Mouse (Mus musculus) cerebellum, adult 2 months (tissue): ENCODE results near the gene Herc4. TPM values are rescaled to one million over a fixed set of nuclear protein-coding genes. Genes with fewer than 3 reads are reported as not detected.

Experiments
- DNase-seq, 2 experiments: peaks; one replicate each; pipeline ENCODE4 v3.0.0; 2021
- H3K27ac ChIP-seq: fragments of 200-500 bp; 2 replicates; pipeline ENCODE4 v1.5.1; 2012; ENCODE audit warnings: low read length, control low read depth, inconsistent platforms; ENCODE audit not compliant: insufficient read depth
- H3K27me3 ChIP-seq: fragments of 200-500 bp; 2 replicates; pipeline ENCODE4 v1.6.1; 2012; ENCODE audit warnings: inconsistent platforms, mild to moderate bottlenecking, low read length, moderate library complexity; ENCODE audit not compliant: control insufficient read depth, insufficient read depth
- H3K4me1 ChIP-seq: fragments of 200-500 bp; 2 replicates; pipeline ENCODE4 v1.6.1; 2011; ENCODE audit warnings: low read length; ENCODE audit not compliant: control insufficient read depth, insufficient read depth
- H3K4me3 ChIP-seq: fragments of 200-500 bp; replicated peaks from 2 replicates; pipeline ENCODE3; 2011; ENCODE audit warnings: mild to moderate bottlenecking, low read depth, low read length, control low read depth; ENCODE audit not compliant: insufficient read depth
- CTCF ChIP-seq: fragments of 200-500 bp; IDR thresholded peaks from 2 replicates; pipeline ENCODE4 v1.5.1; 2011; ENCODE audit warnings: low read depth, mild to moderate bottlenecking, control low read depth, low read length, moderate library complexity, borderline replicate concordance; ENCODE audit not compliant: insufficient read depth
- POLR2A ChIP-seq: fragments of 200-500 bp; IDR thresholded peaks from 2 replicates; pipeline ENCODE4 v1.6.1; 2011; ENCODE audit warnings: low read length, control low read depth, borderline replicate concordance; ENCODE audit not compliant: insufficient read depth
- WGBS: fragments of 180-500 bp; shearing (Covaris S2); methylation state at CpG from one replicate; pipeline ENCODE4 v1.1.7; 2018; 5-methylcytosine and 5-hydroxymethylcytosine counted together
- polyA plus RNA-seq: library from polyadenylated mRNA; depleted of rRNA; stranded (reverse); fragments of >200 nt; gene quantifications from 2 replicates; pipeline ENCODE4 v1.2.3, GENCODE M21; 2012

The Herc4 gene
- polyA plus RNA-seq, 1 experiment: 28.2 TPM

DNA sequence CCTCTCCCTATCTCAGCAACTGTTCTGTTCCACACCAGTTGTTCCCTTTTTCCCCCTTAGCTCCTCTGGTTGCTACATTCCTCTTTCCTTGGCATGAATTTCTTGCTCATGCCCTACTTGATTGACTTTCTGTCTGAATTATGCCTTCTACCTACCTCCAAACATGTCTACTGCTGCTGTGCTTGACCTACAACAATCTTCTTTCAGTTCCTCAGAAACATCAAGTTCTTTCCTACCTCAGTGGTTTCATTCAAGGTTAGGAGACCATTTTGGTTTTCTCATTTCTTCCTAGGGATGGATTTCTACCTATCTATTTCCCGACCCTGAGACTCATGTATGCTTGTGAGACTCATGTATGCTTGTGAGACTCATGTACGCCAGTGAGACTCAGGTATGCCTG, 3.8 kb upstream of the Herc4 start:
- Histone ChIP-seq H3K27me3 (no peaks in the 10 kb centered on the region), H3K27ac (no peak overlapping the region), H3K4me1 (no peaks in the 10 kb centered on the region), H3K4me3 (no peak overlapping the region)
- TF ChIP-seq CTCF: no peak
- no peak for TF ChIP-seq POLR2A
- WGBS: 84% methylated on average over 2 of the region's 2 CpGs
- DNase-seq: no peak

GRCm38 (mm10) chr10:63240868-63241271, 2.7 kb upstream of the Herc4 start:
- WGBS: 67% methylated on average over 2 of the region's 2 CpGs
- Histone ChIP-seq H3K4me1 (no peaks in the 10 kb centered on the region), H3K27me3 (no peaks in the 10 kb centered on the region), H3K4me3 (no peak overlapping the region), H3K27ac (no peak overlapping the region)
- TF ChIP-seq POLR2A (no peak), CTCF (no peak)
- DNase-seq: no peak

- Histone ChIP-seq H3K27ac (no peak overlapping the region), H3K4me3 (peak overlapping the region; percentile 92), H3K27me3 (no peaks in the 10 kb centered on the region), H3K4me1 (no peaks in the 10 kb centered on the region)
- DNase-seq: peak in 1 of 2 experiments; percentile 13
- 12% methylated on average over 12 of the region's 12 CpGs for WGBS
- TF ChIP-seq POLR2A: no peak
- no peak for TF ChIP-seq CTCF
These were observed 693 bp upstream of the Herc4 start for GRCm38 (mm10) chr10:63242798-63243435.

DNA sequence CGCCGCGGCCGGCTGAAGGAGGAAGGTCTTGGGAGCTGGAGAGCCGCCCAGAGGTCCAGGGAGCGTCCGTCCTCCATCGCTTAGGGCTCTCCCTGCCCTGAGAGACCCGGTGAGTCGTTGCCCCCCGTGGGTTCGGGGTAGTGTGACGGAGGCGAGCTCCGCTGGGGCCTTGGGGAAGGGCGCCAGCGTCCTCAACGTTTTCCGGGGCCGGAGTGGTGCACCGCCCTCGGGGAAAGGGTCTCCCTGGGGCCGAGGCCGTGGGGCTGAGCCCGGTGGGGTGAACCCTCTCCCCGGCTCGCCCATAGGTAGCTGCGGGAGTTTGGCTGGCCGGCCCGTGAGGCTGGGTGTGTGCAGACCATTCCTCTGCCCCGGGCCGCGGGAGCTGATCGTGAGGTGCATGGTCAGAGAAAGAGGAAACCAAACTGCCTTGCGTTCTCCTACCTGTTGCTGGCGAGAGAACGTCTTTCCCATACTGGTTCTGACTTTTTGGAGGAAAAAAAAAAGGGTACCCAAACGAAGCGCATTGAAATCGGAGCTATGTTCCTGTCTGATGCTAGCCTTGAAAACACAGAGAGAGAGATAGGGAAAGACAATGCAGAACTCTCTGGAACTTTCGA, 553 bp downstream of the Herc4 start:
- under 1% methylated on average over 40 of the region's 41 CpGs for WGBS
- TF ChIP-seq POLR2A (no peak), CTCF (no peak)

DNA sequence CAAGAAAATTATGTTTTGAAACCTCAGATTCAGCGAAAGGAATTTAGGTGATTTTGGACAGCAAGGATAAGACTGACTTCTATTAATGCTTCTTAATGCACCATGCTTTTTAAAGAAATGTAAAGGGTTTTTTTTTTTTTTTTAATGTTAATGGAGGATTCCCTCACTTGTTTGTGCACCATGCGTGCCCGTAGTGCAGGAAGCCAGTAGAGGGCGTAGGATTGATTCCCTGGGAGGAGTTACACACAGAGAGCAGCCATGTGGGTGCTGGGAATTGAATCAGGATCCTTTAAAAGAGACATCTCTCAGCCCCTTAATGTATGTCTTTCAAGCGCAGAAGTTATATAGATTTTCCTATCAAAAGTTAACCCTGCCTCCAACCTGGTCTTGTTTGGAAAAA, 1.1 kb downstream of the Herc4 start:
- Histone ChIP-seq H3K27me3 (no peaks in the 10 kb centered on the region), H3K27ac (no peak overlapping the region), H3K4me3 (peak overlapping the region; percentile 92), H3K4me1 (no peaks in the 10 kb centered on the region)
- WGBS: 13% methylated on average over 5 of the region's 5 CpGs
- TF ChIP-seq POLR2A (no peak), CTCF (0 out of 2 replicates have a peak, but pooled peaks have one; percentile 6)
- DNase-seq: no peak

More for the DNA sequence above, 553 bp downstream of the Herc4 start:
- H3K27ac ChIP-seq: peak overlapping the region; percentile 79
- H3K4me3 ChIP-seq: peak overlapping the region; percentile 92
- DNase-seq: no peak
- no peaks in the 10 kb centered on the region for H3K4me1 ChIP-seq
- H3K27me3 ChIP-seq: no peaks in the 10 kb centered on the region

GRCm38 (mm10) chr10:63245846-63246245, 2.2 kb downstream of the Herc4 start:
- H3K4me1 ChIP-seq: no peaks in the 10 kb centered on the region
- DNase-seq: no peak
- TF ChIP-seq POLR2A: no peak
- no peak for TF ChIP-seq CTCF
- no peak overlapping the region for H3K27ac ChIP-seq
- no peaks in the 10 kb centered on the region for H3K27me3 ChIP-seq
- H3K4me3 ChIP-seq: no peak overlapping the region
- 95% methylated on average over 3 of the region's 3 CpGs for WGBS

DNA sequence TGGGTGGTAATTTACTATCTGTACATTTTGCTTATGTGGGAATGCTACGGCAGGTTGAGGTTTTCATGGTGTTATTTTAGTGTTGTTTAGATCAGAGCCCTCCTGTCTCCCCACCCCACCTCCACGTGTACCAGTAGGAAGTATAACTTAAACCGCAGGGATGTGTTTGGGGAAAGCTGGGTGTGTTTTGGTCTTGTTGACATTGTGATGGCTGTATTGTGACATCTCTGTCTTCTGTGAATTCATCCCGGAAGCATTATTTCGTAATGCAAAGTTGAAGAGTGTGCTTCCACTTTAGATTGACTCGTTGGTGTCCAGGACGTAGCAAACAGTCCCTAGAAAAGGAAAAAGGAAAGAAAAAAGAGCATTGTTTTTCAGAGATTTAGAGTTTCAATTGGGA, 3.8 kb downstream of the Herc4 start:
- Histone ChIP-seq H3K4me3 (no peak overlapping the region), H3K4me1 (no peaks in the 10 kb centered on the region), H3K27me3 (no peaks in the 10 kb centered on the region), H3K27ac (no peak overlapping the region)
- WGBS: 84% methylated on average over 7 of the region's 7 CpGs
- TF ChIP-seq POLR2A: no peak
- TF ChIP-seq CTCF: no peak
- no peak for DNase-seq

DNA sequence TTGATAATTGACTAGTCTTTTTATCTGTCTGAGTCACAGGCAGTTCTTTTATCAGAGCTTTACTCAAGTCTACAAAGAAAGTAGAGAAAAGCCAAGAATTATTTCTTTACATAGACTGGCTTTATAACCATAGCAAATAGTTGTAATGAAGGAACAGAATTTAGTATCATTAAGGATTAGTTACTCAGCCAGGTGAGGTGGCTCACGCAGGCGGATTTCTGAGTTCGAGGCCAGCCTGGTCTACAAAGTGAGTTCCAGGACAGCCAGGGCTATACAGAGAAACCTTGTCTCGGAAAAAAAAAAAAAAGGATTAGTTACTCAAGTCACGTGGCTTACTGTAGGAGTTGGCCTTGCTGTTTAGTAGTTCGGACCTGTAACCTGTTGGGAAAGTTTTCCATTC, 4.8 kb downstream of the Herc4 start:
- DNase-seq: no peak
- no peaks in the 10 kb centered on the region for H3K4me1 ChIP-seq

More for the DNA sequence above, 4.8 kb downstream of the Herc4 start:
- TF ChIP-seq POLR2A (no peak), CTCF (no peak)
- Histone ChIP-seq H3K4me3 (no peak overlapping the region), H3K27me3 (no peaks in the 10 kb centered on the region), H3K27ac (no peak overlapping the region)
- WGBS: 91% methylated on average over 6 of the region's 6 CpGs
